Mouse (Mus musculus) brain, embryonic 14.5 days (tissue): Measurements from ENCODE around the gene Neo1. TPM values are rescaled to one million over a fixed set of nuclear protein-coding genes. Genes with fewer than 3 reads are reported as not detected.

Experiments
- DNase-seq: peaks from one replicate; pipeline ENCODE4 v3.0.0-alpha.2; 2011; ENCODE audit warnings: low read depth
- CTCF ChIP-seq: fragments of 200-500 bp; IDR thresholded peaks from 2 replicates; pipeline ENCODE4 v1.5.1; 2012; ENCODE audit warnings: inconsistent platforms, mild to moderate bottlenecking, moderate library complexity, borderline replicate concordance; ENCODE audit not compliant: insufficient read depth, insufficient read length; ENCODE audit errors: extremely low read depth
- POLR2A ChIP-seq: fragments of 200-500 bp; IDR thresholded peaks from 2 replicates; pipeline ENCODE4 v1.6.1; 2012; ENCODE audit warnings: mild to moderate bottlenecking, inconsistent platforms, borderline replicate concordance; ENCODE audit not compliant: poor library complexity, insufficient read depth, insufficient read length, severe bottlenecking; ENCODE audit errors: extremely low read depth
- polyA plus RNA-seq: library from polyadenylated mRNA; depleted of rRNA; stranded (reverse); fragments of >200 nt; gene quantifications from 2 replicates; pipeline ENCODE4 v1.2.3, GENCODE M21; 2012

Gene Neo1
- polyA plus RNA-seq, 1 experiment, result 98.3 TPM

DNA sequence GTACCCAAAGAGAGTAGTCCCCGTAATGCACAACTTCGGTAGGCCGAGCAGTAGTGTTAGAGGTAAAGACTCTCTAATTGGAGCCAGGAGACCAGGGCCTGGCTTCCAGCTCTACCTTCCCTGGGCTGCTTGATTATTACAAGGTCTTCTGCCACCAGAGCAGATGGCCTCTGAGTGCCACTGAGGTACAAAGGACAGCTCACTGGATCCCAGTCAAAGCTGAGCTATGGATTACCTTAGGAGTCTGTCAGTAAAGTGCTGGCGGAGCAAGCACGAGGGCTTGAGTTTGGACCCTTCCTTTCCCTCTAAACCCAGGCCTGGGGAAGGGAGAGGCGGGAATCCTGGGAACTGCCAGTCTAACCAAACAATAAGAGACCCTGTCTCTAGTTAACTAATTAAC, 21.8 kb upstream of the Neo1 start:
- no peak for TF ChIP-seq CTCF
- TF ChIP-seq POLR2A, result no peak
- DNase-seq, result no peak

DNA sequence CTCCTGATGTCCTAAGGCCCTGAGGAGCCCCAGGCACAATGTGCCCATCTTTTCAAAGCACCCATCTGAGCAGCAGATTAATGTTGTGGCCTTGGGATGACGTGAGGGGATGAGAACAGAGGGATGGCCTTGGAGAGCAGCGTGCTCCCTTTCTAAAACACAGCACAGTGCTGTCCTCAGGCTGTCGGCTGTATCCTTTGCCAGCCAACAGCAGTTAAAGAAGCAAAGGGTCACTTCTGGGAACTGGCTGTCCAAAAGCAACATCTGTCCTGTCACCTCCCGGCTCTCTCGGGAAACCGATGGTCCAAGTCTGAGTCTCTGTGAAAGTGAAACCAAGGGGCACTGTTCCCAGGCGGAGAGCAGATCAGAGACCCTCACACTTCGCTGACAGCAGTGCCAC, 20.0 kb upstream of the Neo1 start:
- TF ChIP-seq CTCF (no peak), POLR2A (no peak)
- no peak for DNase-seq

DNA sequence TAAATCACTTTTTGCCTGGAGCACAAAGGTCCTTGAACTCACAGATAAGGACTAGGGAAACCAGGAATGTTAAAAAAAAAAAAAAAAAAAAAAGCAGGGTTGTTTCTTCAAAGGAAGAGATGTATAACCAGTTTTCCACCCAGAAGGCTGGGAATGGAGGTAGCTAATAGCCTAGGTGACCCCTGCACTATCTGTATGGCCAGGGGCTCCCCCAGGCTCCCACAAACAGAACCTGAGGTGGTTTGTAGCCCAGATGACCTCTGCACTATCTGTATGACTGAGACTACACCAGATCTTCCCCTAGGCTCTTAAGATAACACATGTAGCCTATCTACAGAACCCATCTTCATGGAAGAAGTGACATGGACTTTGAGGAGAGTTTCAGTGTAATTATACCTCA, 5.6 kb upstream of the Neo1 start:
- TF ChIP-seq CTCF (no peak), POLR2A (no peak)
- DNase-seq, result no peak

DNA sequence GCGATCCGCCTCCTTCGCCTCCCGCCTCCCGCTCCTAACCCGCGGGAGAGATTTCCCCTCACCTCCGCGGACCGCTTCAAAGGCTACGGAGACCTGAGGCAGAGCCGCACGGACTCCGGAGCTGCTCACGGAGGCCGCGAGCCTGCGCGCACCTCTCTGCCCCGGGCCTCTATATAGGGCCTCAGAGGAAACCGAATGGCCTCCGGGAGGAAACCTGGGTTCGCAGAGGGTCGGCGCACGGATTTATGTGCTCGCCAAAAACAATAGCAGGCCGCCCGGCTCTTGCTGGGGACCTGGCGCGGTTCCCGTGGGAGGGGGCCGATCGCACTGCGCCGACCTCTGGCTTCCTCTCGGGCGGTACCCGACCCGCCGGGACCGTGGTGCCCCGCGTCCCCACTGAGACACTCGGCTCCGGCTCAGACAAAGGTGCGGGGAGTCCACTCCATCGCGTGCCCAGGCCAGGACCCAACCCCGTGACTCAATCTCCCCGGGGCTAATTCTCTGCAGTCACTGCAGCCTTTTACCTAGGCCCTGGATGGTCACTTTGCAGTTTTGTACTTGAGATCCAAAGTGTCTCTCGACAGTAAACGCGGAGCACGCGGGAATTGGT, 596 bp upstream of the Neo1 start:
- DNase-seq, result peak; percentile 70
- TF ChIP-seq CTCF (no peak), POLR2A (no peak)

DNA sequence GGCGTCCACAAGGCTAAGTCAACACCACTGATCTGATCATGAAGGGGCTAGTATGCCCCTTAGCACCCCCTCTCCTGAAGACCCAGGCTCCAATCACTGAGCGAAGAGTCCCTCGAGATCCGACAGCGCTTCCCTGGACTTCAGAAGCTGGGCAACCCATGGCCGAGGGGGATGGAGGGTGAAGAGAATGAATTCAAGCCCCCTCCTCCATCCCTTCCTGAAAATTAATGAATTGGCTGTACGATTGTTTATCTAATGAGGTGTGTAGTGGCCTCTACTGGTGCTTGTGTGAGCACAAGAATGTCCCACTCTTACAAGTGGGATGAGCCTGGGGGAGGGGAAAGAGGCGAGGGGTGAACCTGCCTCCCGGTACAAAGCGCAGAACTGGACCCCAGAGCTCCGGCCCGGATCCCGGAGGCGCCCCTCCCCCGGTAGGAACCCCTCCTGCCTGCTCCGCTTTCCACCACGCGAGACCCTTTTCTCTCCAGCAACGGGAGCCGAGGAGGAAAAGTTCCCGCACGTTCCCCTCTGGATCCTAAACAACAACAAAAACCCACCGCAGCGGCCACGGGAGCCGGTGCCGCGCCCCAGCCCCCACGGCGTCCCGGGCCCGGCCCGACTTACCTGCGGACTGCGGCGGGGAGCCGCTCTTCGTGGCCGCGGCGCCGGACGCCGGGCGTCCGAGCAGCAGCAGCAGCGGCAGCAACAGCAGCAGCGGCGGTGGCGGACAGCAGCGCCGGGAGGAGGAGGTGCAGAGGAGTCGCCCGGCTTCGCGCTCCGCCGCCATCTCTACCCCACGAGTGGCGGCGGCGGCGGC, 691 bp downstream of the Neo1 start:
- TF ChIP-seq CTCF (peak; percentile 17; the same call in 1 of the 2 replicates), POLR2A (0 out of 2 replicates have a peak, but pooled peaks have one; percentile 3)

DNA sequence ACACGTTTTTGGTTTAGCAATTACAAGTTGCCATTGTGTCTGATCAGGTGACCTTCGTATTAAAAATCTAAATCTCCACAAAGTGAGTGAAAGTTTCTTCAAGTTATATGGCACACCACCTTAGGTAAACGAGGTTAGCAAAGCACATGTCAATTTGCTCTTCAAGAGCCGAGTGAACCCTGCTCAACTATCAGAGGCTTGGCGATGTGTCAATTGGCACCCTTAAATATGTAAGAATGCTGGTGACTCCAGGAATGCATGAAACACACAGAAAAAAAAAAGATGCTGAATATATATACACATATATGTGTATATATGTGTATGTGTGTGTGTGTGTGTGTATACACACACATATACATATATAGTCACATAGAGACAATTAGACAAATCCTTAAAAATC, 1.4 kb downstream of the Neo1 start:
- TF ChIP-seq CTCF (no peak), POLR2A (no peak)
- DNase-seq, result peak; percentile 49

More for the DNA sequence above, 691 bp downstream of the Neo1 start:
- DNase-seq, result peak; percentile 81

DNA sequence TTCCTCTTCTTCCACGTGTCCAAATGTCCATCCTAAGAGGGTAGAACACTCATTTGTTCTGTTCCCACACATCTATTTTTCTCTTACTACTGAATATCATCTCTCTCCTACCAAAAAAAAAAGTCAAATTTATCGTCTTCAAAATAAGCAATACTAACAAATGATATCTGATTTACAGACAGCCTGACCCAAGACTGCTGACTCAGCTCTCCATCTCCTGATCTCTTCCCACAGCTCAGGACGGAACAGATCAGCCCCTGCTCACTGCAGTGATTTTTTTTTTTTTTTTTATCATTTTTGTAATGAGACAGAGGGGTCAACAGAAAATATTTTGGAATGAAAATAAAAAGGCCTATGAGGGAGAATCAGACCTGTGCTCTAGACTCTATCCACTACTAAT, 2.7 kb downstream of the Neo1 start:
- TF ChIP-seq POLR2A (no peak), CTCF (no peak)
- DNase-seq, result no peak

DNA sequence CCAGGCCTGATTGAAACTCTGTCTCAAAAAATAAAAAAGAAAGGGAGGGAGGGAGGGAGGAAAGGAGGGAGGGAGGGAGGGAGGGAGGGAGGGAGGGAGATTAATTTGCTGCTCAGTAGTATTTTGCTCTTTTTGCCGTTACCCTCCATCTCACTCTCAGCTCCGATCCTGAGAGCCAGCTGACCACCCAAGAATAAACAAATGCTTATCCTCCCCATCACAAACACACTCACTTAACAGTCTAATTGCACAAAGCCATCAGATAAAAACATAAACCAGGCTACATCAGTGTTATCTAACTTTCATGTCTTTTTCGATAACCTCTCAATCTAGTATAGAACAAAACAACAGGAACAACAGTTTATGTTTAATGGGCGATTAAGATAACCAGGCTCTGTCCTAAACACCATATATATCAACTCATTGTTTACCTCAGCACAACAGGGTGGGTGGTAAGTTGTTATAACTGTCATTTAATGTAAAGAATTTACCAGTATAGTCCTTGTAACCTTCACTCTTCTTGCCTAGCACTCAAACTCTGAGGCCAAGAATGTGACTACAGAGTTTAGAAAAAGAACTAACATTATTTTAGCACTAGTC, 11.9 kb downstream of the Neo1 start:
- DNase-seq, result no peak
- TF ChIP-seq POLR2A (no peak), CTCF (no peak)

DNA sequence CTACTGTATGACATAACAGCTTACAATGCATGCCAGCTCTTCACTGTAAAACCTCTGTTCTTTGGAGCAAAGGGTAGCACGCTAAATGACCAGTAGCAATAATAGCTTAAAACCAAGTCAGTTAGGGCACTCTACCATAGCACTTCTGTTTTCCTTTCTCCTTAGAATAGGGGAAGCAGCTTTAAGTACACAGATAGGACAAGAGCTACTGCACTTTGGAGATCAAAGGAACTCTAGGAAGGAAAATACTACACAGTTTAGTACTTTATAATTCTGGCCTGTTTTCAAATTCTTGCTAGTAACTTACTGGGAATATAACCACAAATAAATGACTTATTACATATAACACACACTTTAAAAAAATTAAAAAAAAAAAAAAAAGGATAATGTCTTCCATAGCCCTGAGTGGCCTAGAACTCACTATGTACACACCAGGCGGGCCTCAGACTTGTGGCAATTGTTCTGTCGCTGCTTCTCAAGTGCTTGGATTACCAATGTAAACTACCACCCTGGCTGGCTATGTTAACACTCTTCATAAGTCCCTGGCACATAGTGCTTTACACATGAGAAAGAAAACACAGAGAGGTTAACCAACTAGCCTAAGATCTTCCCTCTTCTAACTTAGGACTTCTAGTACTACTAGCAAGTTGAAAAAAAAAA, 20.1 kb downstream of the Neo1 start:
- no peak for DNase-seq
- TF ChIP-seq CTCF (no peak), POLR2A (no peak)

DNA sequence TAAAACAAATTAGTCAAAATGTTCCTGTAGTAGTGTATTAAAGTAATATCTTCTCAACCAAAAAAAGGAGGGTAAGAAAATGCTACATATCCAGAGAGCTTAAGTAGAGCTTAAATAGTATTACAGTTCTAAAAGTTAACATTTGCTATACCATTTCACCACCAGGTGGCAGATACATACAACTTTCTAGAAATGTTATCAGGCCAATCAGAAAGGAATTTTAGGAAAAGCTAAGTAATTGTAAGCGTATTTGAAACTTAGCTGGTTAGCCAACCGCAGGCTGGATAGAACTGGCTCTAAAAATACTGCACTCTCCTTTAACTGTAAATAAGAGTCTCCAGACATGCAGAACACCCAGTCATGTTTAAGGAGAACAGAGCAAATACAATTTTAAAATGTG, 22.9 kb downstream of the Neo1 start:
- TF ChIP-seq CTCF (0 out of 2 replicates have a peak, but pooled peaks have one; percentile 37), POLR2A (no peak)
- DNase-seq, result peak; percentile 87
